Mouse (Mus musculus) testis, adult 2 months (tissue): ENCODE data around the gene Cyct. TPM values are rescaled to one million over a fixed set of nuclear protein-coding genes. Genes with fewer than 3 reads are reported as not detected.

Experiments used
- H3K27ac ChIP-seq: fragments of 200-500 bp; 2 replicates; pipeline ENCODE4 v1.5.1; 2012; ENCODE audit warnings: low read depth, low read length; ENCODE audit not compliant: control insufficient read depth, insufficient read depth
- H3K27me3 ChIP-seq: fragments of 200-500 bp; 2 replicates; pipeline ENCODE4 v1.6.1; 2012; ENCODE audit warnings: mild to moderate bottlenecking, low read length, moderate library complexity; ENCODE audit not compliant: control insufficient read depth, insufficient read depth
- H3K36me3 ChIP-seq: fragments of 200-500 bp; 2 replicates; pipeline ENCODE4 v1.6.1; 2012; ENCODE audit warnings: mild to moderate bottlenecking, low read length; ENCODE audit not compliant: control insufficient read depth, insufficient read depth
- H3K4me1 ChIP-seq: fragments of 200-500 bp; 2 replicates; pipeline ENCODE4 v1.6.1; 2012; ENCODE audit warnings: low read length; ENCODE audit not compliant: control insufficient read depth, insufficient read depth
- H3K4me3 ChIP-seq: fragments of 200-500 bp; 2 replicates; pipeline ENCODE4 v1.5.1; 2012; ENCODE audit warnings: low read depth, mild to moderate bottlenecking, low read length, moderate library complexity, mixed read lengths; ENCODE audit not compliant: control insufficient read depth
- CTCF ChIP-seq: fragments of 200-500 bp; IDR thresholded peaks from 2 replicates; pipeline ENCODE4 v1.5.1; 2012; ENCODE audit warnings: low read depth, mild to moderate bottlenecking, inconsistent platforms, low read length, moderate library complexity; ENCODE audit not compliant: control insufficient read depth, insufficient read depth, insufficient replicate concordance
- POLR2A ChIP-seq: fragments of 200-500 bp; IDR thresholded peaks from 2 replicates; pipeline ENCODE4 v1.6.1; 2012; ENCODE audit warnings: low read depth, mild to moderate bottlenecking, inconsistent platforms, low read length, moderate library complexity; ENCODE audit not compliant: control insufficient read depth
- polyA plus RNA-seq: library from polyadenylated mRNA; depleted of rRNA; stranded (reverse); fragments of >200 nt; gene quantifications from 2 replicates; pipeline ENCODE4 v1.2.3, GENCODE M21; 2012

Cyct gene
- polyA plus RNA-seq, 1 experiment: 69.9 TPM

- Histone ChIP-seq H3K27me3 (no peaks in the 10 kb centered on the region), H3K4me1 (peaks cover 17% of the 10 kb centered on the region), H3K27ac (no peak overlapping the region), H3K36me3 (no peaks in the 10 kb centered on the region; the same call in 1 of the 2 replicates), H3K4me3 (no peak overlapping the region)
- TF ChIP-seq POLR2A: no peak
- TF ChIP-seq CTCF: peak; percentile 9; the same call in 1 of the 2 replicates
Observed at GRCm38 (mm10) chr2:76367188-76367922, 7.1 kb upstream of the Cyct start.

- TF ChIP-seq CTCF: no peak
- no peak for TF ChIP-seq POLR2A
- Histone ChIP-seq H3K36me3 (no peaks in the 10 kb centered on the region), H3K27me3 (no peaks in the 10 kb centered on the region), H3K4me3 (no peak overlapping the region), H3K27ac (no peak overlapping the region), H3K4me1 (peaks cover 14% of the 10 kb centered on the region)
Observed at GRCm38 (mm10) chr2:76365811-76366210, 5.6 kb upstream of the Cyct start.

- no peaks in the 10 kb centered on the region for H3K36me3 ChIP-seq
- peak; percentile 21; the same call in 1 of the 2 replicates for TF ChIP-seq CTCF
- TF ChIP-seq POLR2A: no peak
- no peaks in the 10 kb centered on the region for H3K27me3 ChIP-seq
- no peak overlapping the region for H3K4me3 ChIP-seq
- peaks cover 2% of the 10 kb centered on the region for H3K4me1 ChIP-seq
- H3K27ac ChIP-seq: no peak overlapping the region
Observed at GRCm38 (mm10) chr2:76362111-76362510, 1.9 kb upstream of the Cyct start.

- Histone ChIP-seq H3K27me3 (no peaks in the 10 kb centered on the region), H3K27ac (no peak overlapping the region), H3K4me3 (no peak overlapping the region), H3K36me3 (no peaks in the 10 kb centered on the region), H3K4me1 (no peaks in the 10 kb centered on the region)
- TF ChIP-seq CTCF (no peak), POLR2A (no peak)
Observed at GRCm38 (mm10) chr2:76347839-76348238, 12.4 kb downstream of the Cyct start.

- Histone ChIP-seq H3K4me1 (peaks cover 8% of the 10 kb centered on the region), H3K36me3 (no peaks in the 10 kb centered on the region), H3K27me3 (no peaks in the 10 kb centered on the region), H3K27ac (no peak overlapping the region), H3K4me3 (no peak overlapping the region)
- TF ChIP-seq CTCF (no peak), POLR2A (no peak)
Observed at GRCm38 (mm10) chr2:76342146-76342545, 18.1 kb downstream of the Cyct start.

- H3K27ac ChIP-seq: no peak within 1 kb of the TSS
- H3K4me1 ChIP-seq: peaks cover 8% of the 10 kb centered on the region
- no peaks in the 10 kb centered on the region for H3K36me3 ChIP-seq
- H3K4me3 ChIP-seq: peak within 1 kb of the TSS; percentile 35
- no peaks in the 10 kb centered on the region for H3K27me3 ChIP-seq
- TF ChIP-seq POLR2A (no peak), CTCF (no peak)
Observed at GRCm38 (mm10) chr2:76338215-76339156, 21.8 kb downstream of the Cyct start, which contains the start of gene Pde11a. Gene Pde11a (minus strand): TSS chr2:76338774.

- H3K36me3 ChIP-seq: no peaks in the 10 kb centered on the region
- peaks cover 8% of the 10 kb centered on the region for H3K4me1 ChIP-seq
- H3K27ac ChIP-seq: no peak overlapping the region
- H3K27me3 ChIP-seq: no peaks in the 10 kb centered on the region
- no peak overlapping the region for H3K4me3 ChIP-seq
- no peak for TF ChIP-seq CTCF
- TF ChIP-seq POLR2A: no peak
Observed at GRCm38 (mm10) chr2:76334596-76334995, 25.7 kb downstream of the Cyct start.
